Mouse (Mus musculus): ENCODE data around the gene Foxg1. TPM values are rescaled to one million over a fixed set of nuclear protein-coding genes. Genes with fewer than 3 reads are reported as not detected.

The Foxg1 gene
- polyA plus RNA-seq, 1 experiment: 4.8 TPM

GRCm38 (mm10) chr12:49395969-49396368, 13.5 kb downstream of the Foxg1 start:
- Histone ChIP-seq H3K36me3 (ENCODE audit: control insufficient read depth, insufficient read depth, low read length) (no peaks in the 10 kb centered on the region), H3K27ac (ENCODE audit: control insufficient read depth, insufficient read depth, low read length) (no peak overlapping the region), H3K4me3 (ENCODE audit: control insufficient read depth, insufficient read depth, low read length) (no peak overlapping the region), H3K27me3 (ENCODE audit: control insufficient read depth, insufficient read depth, low read length) (peaks cover 8% of the 10 kb centered on the region; the same call in 1 of the 2 replicates), H3K4me1 (replicated peaks; ENCODE audit: control insufficient read depth, insufficient read depth, low read length) (no peaks in the 10 kb centered on the region)
- DNase-seq: no peak
- 20% methylated on average over 2 of the region's 2 CpGs for WGBS
- no peak for TF ChIP-seq POLR2A (IDR thresholded peaks at IDR 0.05; ENCODE audit: control insufficient read depth, extremely low read depth, insufficient read depth, low read length, poor library complexity)
- TF ChIP-seq CTCF (IDR thresholded peaks at IDR 0.05; ENCODE audit: borderline replicate concordance, control insufficient read depth, extremely low read depth, insufficient read depth, low read length, poor library complexity): no peak

DNA sequence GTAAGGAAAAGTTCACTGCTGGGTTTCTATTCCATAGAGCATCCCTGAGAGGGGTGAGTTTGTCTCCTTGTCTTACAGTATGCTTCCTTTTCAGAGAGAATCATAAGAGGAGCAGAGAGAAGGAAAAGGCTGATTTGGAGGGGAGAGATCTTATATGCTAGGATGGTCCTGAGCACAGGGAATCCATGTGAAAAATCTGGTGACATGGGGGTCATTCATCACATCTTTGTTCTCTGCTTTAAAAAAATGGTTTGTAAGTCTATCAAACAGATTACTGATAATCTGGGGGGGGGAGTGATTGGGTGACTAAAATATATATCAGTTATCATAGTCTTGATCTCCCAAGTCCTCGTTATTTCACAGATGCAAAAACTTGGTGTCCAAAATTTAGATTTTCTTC, 14.3 kb downstream of the Foxg1 start:
- 31% methylated on average over 1 of the region's 1 CpGs for WGBS
- H3K27me3 ChIP-seq (ENCODE audit: control insufficient read depth, insufficient read depth, low read length): peaks cover 2% of the 10 kb centered on the region; the same call in 1 of the 2 replicates
- TF ChIP-seq CTCF (IDR thresholded peaks at IDR 0.05; ENCODE audit: borderline replicate concordance, control insufficient read depth, extremely low read depth, insufficient read depth, low read length, poor library complexity) (no peak), POLR2A (IDR thresholded peaks at IDR 0.05; ENCODE audit: control insufficient read depth, extremely low read depth, insufficient read depth, low read length, poor library complexity) (no peak)
- DNase-seq: no peak
- no peak overlapping the region for H3K27ac ChIP-seq (ENCODE audit: control insufficient read depth, insufficient read depth, low read length)
- no peak overlapping the region for H3K4me3 ChIP-seq (ENCODE audit: control insufficient read depth, insufficient read depth, low read length)
- no peaks in the 10 kb centered on the region for H3K4me1 ChIP-seq (replicated peaks; ENCODE audit: control insufficient read depth, insufficient read depth, low read length)
- no peaks in the 10 kb centered on the region for H3K36me3 ChIP-seq (ENCODE audit: control insufficient read depth, insufficient read depth, low read length)

DNA sequence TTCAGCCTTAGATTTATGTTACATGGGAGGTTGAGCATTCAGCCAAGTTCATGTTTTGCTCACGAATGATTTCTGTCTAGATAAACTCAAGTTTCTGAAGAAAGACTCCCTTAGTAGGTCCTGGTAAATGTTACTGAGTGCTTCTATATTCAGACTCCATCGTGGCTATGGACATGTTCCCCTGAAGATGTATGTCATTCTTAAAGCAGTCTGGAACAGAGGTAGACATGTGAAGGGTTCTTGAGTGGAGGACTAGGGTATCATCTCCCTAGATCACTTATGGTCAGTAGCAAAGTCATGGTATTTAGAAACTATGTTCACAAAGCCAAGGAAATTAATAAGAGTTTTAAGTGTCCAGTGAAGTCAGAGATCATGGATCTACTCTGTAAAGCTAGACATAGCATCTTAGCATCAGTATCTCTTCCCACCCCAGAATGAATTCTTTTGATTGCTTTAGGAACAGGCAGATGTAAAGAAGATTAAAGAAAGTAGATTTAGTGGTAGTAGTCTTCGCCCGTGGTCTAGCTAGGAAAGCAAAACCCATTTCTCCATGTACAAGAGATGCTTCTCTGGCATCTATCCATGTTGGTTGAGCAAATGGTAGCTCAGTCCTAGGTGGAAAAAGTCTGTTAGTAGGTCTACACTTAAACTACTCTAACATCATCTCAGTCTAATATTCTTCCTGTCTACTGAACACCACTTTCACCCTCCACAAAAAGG, 15.1 kb downstream of the Foxg1 start:
- H3K4me3 ChIP-seq (ENCODE audit: control insufficient read depth, insufficient read depth, low read length): no peak overlapping the region
- H3K36me3 ChIP-seq (ENCODE audit: control insufficient read depth, insufficient read depth, low read length): no peaks in the 10 kb centered on the region
- H3K27ac ChIP-seq (ENCODE audit: control insufficient read depth, insufficient read depth, low read length): no peak overlapping the region
- no peaks in the 10 kb centered on the region for H3K4me1 ChIP-seq (replicated peaks; ENCODE audit: control insufficient read depth, insufficient read depth, low read length)
- WGBS: 32% methylated on average over 4 of the region's 4 CpGs
- TF ChIP-seq CTCF (IDR thresholded peaks at IDR 0.05; ENCODE audit: borderline replicate concordance, control insufficient read depth, extremely low read depth, insufficient read depth, low read length, poor library complexity): no peak
- TF ChIP-seq POLR2A (IDR thresholded peaks at IDR 0.05; ENCODE audit: control insufficient read depth, extremely low read depth, insufficient read depth, low read length, poor library complexity): no peak
- DNase-seq: no peak
- H3K27me3 ChIP-seq (ENCODE audit: control insufficient read depth, insufficient read depth, low read length): no peaks in the 10 kb centered on the region

DNA sequence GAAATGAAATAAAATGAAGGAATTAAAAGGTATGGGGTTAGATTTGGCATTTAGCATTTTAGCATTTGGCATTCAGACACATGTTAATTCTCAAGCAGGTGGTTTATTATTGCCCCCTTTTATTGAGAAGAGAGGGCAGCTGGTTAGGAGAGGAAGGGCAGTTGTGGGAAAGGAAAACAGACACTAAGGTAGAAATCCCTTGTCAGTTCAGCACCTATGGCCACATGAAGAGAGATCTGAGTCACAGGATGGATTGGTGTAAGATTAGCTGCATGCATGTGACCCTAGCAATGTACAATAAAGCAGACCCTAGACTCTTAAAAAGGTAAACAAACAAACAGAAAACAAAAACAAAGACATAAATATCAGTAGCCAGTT, 15.7 kb downstream of the Foxg1 start:
- no peak overlapping the region for H3K4me3 ChIP-seq (ENCODE audit: control insufficient read depth, insufficient read depth, low read length)
- H3K4me1 ChIP-seq (replicated peaks; ENCODE audit: control insufficient read depth, insufficient read depth, low read length): no peaks in the 10 kb centered on the region
- no peak overlapping the region for H3K27ac ChIP-seq (ENCODE audit: control insufficient read depth, insufficient read depth, low read length)
- TF ChIP-seq POLR2A (IDR thresholded peaks at IDR 0.05; ENCODE audit: control insufficient read depth, extremely low read depth, insufficient read depth, low read length, poor library complexity) (no peak), CTCF (IDR thresholded peaks at IDR 0.05; ENCODE audit: borderline replicate concordance, control insufficient read depth, extremely low read depth, insufficient read depth, low read length, poor library complexity) (no peak)
- no peaks in the 10 kb centered on the region for H3K27me3 ChIP-seq (ENCODE audit: control insufficient read depth, insufficient read depth, low read length)
- DNase-seq: no peak
- no peaks in the 10 kb centered on the region for H3K36me3 ChIP-seq (ENCODE audit: control insufficient read depth, insufficient read depth, low read length)

GRCm38 (mm10) chr12:49398636-49399035, 16.2 kb downstream of the Foxg1 start:
- Histone ChIP-seq H3K4me1 (replicated peaks; ENCODE audit: control insufficient read depth, insufficient read depth, low read length) (no peaks in the 10 kb centered on the region), H3K27me3 (ENCODE audit: control insufficient read depth, insufficient read depth, low read length) (no peaks in the 10 kb centered on the region), H3K36me3 (ENCODE audit: control insufficient read depth, insufficient read depth, low read length) (no peaks in the 10 kb centered on the region), H3K4me3 (ENCODE audit: control insufficient read depth, insufficient read depth, low read length) (no peak overlapping the region), H3K27ac (ENCODE audit: control insufficient read depth, insufficient read depth, low read length) (no peak overlapping the region)
- TF ChIP-seq CTCF (IDR thresholded peaks at IDR 0.05; ENCODE audit: borderline replicate concordance, control insufficient read depth, extremely low read depth, insufficient read depth, low read length, poor library complexity): no peak
- TF ChIP-seq POLR2A (IDR thresholded peaks at IDR 0.05; ENCODE audit: control insufficient read depth, extremely low read depth, insufficient read depth, low read length, poor library complexity): no peak
- DNase-seq: no peak
- WGBS: 28% methylated on average over 3 of the region's 3 CpGs

GRCm38 (mm10) chr12:49399611-49400010, 17.2 kb downstream of the Foxg1 start:
- WGBS: 18% methylated on average over 1 of the region's 1 CpGs
- Histone ChIP-seq H3K27ac (ENCODE audit: control insufficient read depth, insufficient read depth, low read length) (no peak overlapping the region), H3K27me3 (ENCODE audit: control insufficient read depth, insufficient read depth, low read length) (no peaks in the 10 kb centered on the region), H3K4me3 (ENCODE audit: control insufficient read depth, insufficient read depth, low read length) (no peak overlapping the region), H3K36me3 (ENCODE audit: control insufficient read depth, insufficient read depth, low read length) (no peaks in the 10 kb centered on the region), H3K4me1 (replicated peaks; ENCODE audit: control insufficient read depth, insufficient read depth, low read length) (no peaks in the 10 kb centered on the region)
- DNase-seq: no peak
- no peak for TF ChIP-seq CTCF (IDR thresholded peaks at IDR 0.05; ENCODE audit: borderline replicate concordance, control insufficient read depth, extremely low read depth, insufficient read depth, low read length, poor library complexity)
- TF ChIP-seq POLR2A (IDR thresholded peaks at IDR 0.05; ENCODE audit: control insufficient read depth, extremely low read depth, insufficient read depth, low read length, poor library complexity): no peak

Measured in thymus, adult 2 months (tissue).